Mouse (Mus musculus) megakaryocyte, embryonic 14.5 days (primary cell): ENCODE results near the gene Exoc3l4.

ENCODE experiments used
- FLI1 ChIP-seq: IDR thresholded peaks from 2 replicates; pipeline ENCODE4 v1.6.1; 2012; ENCODE audit warnings: low read length, inconsistent platforms, mixed read lengths
- GATA1 ChIP-seq: IDR thresholded peaks from 3 replicates; pipeline ENCODE4 v1.6.1; 2012; ENCODE audit warnings: mixed read lengths, low read length, inconsistent platforms, borderline replicate concordance

DNA sequence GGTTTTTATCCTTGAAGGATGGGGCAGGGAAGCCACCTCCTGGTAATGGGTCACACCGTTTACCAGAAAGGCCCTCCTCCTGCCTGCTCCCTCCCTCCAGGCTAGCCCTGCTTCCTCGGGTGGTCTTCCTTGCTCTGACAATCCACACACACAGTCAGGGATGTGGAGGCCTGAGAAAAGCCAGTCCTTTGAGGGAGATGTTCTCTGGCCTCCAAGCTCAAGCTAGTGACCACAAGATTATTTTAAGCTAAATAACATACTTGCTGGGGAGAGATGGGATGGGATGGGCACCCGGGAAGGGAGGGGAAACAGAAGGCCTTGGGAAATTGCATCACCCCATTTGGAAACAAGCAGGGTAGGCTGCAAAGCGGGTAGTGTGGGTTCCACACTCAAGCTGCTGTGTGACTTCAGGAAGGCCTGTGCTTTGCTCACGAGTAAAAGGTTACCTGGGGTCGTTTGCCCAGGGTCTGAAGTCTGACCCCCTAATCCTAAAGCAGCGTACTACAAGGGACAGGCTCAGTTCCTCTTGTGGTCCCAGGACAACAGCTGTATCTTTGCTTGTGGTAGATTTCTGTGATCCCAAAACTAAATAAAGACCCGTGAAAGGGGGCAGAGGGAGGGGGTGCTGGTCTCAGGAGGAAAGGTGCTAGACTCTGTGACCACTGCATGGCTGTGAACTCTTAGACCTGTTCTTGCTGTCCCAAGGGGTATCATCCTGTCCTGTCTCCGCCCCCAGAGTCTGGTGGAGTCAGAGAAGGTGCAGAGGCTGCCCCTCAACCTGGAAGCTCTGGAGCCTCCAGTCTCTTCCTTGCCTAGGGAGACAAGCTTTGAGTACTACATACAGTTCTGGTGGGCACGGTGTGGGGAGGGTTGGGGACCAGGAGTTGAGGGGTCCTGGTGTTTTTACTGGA, 27.4 kb downstream of the Exoc3l4 start:
- no peak for TF ChIP-seq GATA1
- no peak for TF ChIP-seq FLI1
